Comparison of ENCODE assay signal across 23 mouse cellular contexts in the genomic region with DNA sequence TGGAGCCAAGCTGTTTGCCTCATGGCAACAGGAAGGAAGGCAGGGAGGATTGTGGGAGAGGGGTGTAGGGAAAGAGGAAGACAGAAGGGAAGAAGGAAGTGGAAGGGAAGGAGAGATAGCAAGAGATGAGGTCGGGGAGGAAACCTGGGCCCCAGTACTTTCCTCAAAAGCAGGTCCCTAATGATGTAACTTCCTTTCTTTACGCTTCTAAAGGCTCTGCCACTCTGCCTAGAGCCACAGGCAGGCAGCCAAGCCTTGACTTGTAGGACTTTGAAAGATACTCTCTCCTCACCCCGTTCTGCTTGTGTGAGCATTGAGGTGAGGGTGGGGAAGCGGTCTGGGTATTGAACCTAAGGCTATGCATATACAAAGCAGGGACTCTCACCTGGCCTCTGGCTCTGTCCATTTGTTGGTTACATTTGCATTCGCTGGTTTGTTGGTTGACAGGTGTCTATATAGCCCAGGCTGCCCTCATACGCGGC. TPM values are rescaled to one million over a fixed set of nuclear protein-coding genes. Genes with fewer than 3 reads are reported as not detected.
A peak's percentile ranks its signal among the peaks of the same experiment; 100 is the strongest.
DNase-seq lines count a peak whose midpoint lies in the region; ATAC-seq lines count a peak whose summit lies in the region.
"Had no signal": no experiment of that assay in that cellular context is flagged by ENCODE, and none has a peak within 500 bp of the region (broad histone marks: within the 10 kb centered on the region; RNA-seq: fewer than 3 reads in every experiment).

No protein-coding gene starts in this region.

- H3K36me3 ChIP-seq in heart, embryonic 12.5 days = no peaks in the 10 kb centered on the region
- no peaks in the 10 kb centered on the region for H3K36me3 ChIP-seq in hindbrain, embryonic 12.5 days
- H3K36me3 ChIP-seq: embryonic facial prominence, embryonic 10.5 days; hindbrain, embryonic 15.5 days; liver, embryonic 13.5 days; stomach, embryonic 15.5 days had no signal

- DNase-seq in thymus, postnatal 25 days = peak; percentile 26
- DNase-seq in thymus, postnatal 36 days = no peak
- no peak for DNase-seq in retina, embryonic 14.5 days (ENCODE audit: low spot score)
- DNase-seq: adrenal gland, adult 2 months; cerebellum, adult 9-10 months; gastrocnemius, adult 2 months; heart, adult 18-20 months; kidney, adult 8-10 months; kidney, postnatal 4 days; left cerebral cortex, postnatal 4 days; liver, embryonic 13.5 days; lung, postnatal 10 days; thymus, postnatal 4 days had no signal

- ATAC-seq in activated CD4-positive, CD25-positive, alpha-beta regulatory T cell, adult 4 months = peak; percentile 13
- ATAC-seq in megakaryocyte, adult 5-6 weeks (ENCODE audit: poor library complexity, severe bottlenecking) = peak; percentile 39
- no peak for ATAC-seq in heart, embryonic 12.5 days (ENCODE audit: insufficient number of reproducible peaks, low FRiP score)
- ATAC-seq in hindbrain, embryonic 12.5 days (ENCODE audit: low FRiP score) = no peak
- ATAC-seq: forebrain, embryonic 16.5 days had no signal

- no peak overlapping the region for H3K4me3 ChIP-seq in heart, embryonic 12.5 days
- H3K4me3 ChIP-seq in hindbrain, embryonic 12.5 days = no peak overlapping the region
- H3K4me3 ChIP-seq: embryonic facial prominence, embryonic 10.5 days; erythroblast, embryonic 14.5 days; gastrocnemius, adult 2 months; hindbrain, embryonic 15.5 days; liver, embryonic 13.5 days; stomach, embryonic 15.5 days had no signal

- no peak overlapping the region for H3K4me2 ChIP-seq in heart, embryonic 12.5 days
- H3K4me2 ChIP-seq in hindbrain, embryonic 12.5 days (replicated peaks) = no peak overlapping the region
- H3K4me2 ChIP-seq: hindbrain, embryonic 15.5 days; liver, embryonic 13.5 days; midbrain, embryonic 11.5 days; stomach, embryonic 15.5 days had no signal

- H3K9me3 ChIP-seq in heart, embryonic 12.5 days (replicated peaks) = no peaks in the 10 kb centered on the region
- no peaks in the 10 kb centered on the region for H3K9me3 ChIP-seq in hindbrain, embryonic 12.5 days (replicated peaks)
- H3K9me3 ChIP-seq: embryonic facial prominence, embryonic 10.5 days; hindbrain, embryonic 15.5 days; liver, embryonic 13.5 days; stomach, embryonic 15.5 days had no signal

- no peaks in the 10 kb centered on the region for H3K4me1 ChIP-seq in heart, embryonic 12.5 days (replicated peaks)
- peaks cover 2% of the 10 kb centered on the region; the same call in 1 of the 2 replicates for H3K4me1 ChIP-seq in hindbrain, embryonic 12.5 days
- H3K4me1 ChIP-seq: embryonic facial prominence, embryonic 10.5 days; hindbrain, embryonic 15.5 days; stomach, embryonic 15.5 days had no signal

- no peak overlapping the region for H3K9ac ChIP-seq in heart, embryonic 12.5 days
- H3K9ac ChIP-seq in hindbrain, embryonic 12.5 days = no peak overlapping the region
- H3K9ac ChIP-seq: hindbrain, embryonic 15.5 days; liver, embryonic 13.5 days; stomach, embryonic 15.5 days had no signal

- H3K27me3 ChIP-seq in heart, embryonic 12.5 days (replicated peaks) = no peaks in the 10 kb centered on the region
- no peaks in the 10 kb centered on the region for H3K27me3 ChIP-seq in hindbrain, embryonic 12.5 days
- H3K27me3 ChIP-seq: hindbrain, embryonic 15.5 days; liver, embryonic 13.5 days; stomach, embryonic 15.5 days had no signal

- H3K27ac ChIP-seq in heart, embryonic 12.5 days (ENCODE audit: poor library complexity, severe bottlenecking) = no peak overlapping the region
- H3K27ac ChIP-seq in hindbrain, embryonic 12.5 days = no peak overlapping the region
- H3K27ac ChIP-seq: embryonic facial prominence, embryonic 10.5 days; gastrocnemius, adult 2 months; hindbrain, embryonic 15.5 days; liver, embryonic 13.5 days; stomach, embryonic 15.5 days had no signal

- WGBS in heart, embryonic 12.5 days = 72% methylated on average over 7 of the region's 7 CpGs
- 85% methylated on average over 7 of the region's 7 CpGs for WGBS in hindbrain, embryonic 12.5 days

RNA-seq across cellular contexts. Expression of a gene that starts 10.3 kb away (rescaled TPM):
- 10 to 100 TPM; 37.9 to 40.7 TPM for polyA plus RNA-seq in activated CD4-positive, CD25-positive, alpha-beta regulatory T cell, adult 4 months (2017; shearing (Covaris generic))
- total RNA-seq in megakaryocyte, adult 5-6 weeks (2015) = 59.2 and 61.2 TPM in 2 replicates
- total RNA-seq in megakaryocyte, adult 5-6 weeks (2017) = 223 and 227 TPM in 2 replicates
- 0.60 and 0.81 TPM in 2 replicates for polyA plus RNA-seq in heart, embryonic 12.5 days (2016; fragmentation: Nextera tagmentation; extraction: Ambion mirVana)
- 0.57 and 0.88 TPM in 2 replicates for polyA plus RNA-seq in hindbrain, embryonic 12.5 days (2016; fragmentation: Nextera tagmentation; extraction: Ambion mirVana)

RNA-seq across cellular contexts. Expression of a gene that starts 58.4 kb away (rescaled TPM):
- 10 to 100 TPM; 16.7 to 21.5 TPM for polyA plus RNA-seq in activated CD4-positive, CD25-positive, alpha-beta regulatory T cell, adult 4 months (2017; shearing (Covaris generic))
- 42.7 and 43.2 TPM in 2 replicates for total RNA-seq in megakaryocyte, adult 5-6 weeks (2015)
- total RNA-seq in megakaryocyte, adult 5-6 weeks (2017) = 26.9 and 28.2 TPM in 2 replicates
- polyA plus RNA-seq in heart, embryonic 12.5 days (2016; fragmentation: Nextera tagmentation; extraction: Ambion mirVana) = 178 and 180 TPM in 2 replicates
- polyA plus RNA-seq in hindbrain, embryonic 12.5 days (2016; fragmentation: Nextera tagmentation; extraction: Ambion mirVana) = 345 and 362 TPM in 2 replicates

Comparison
In these comparisons a context has a peak if more than half of its experiments do, and no peak if none do; other contexts are left out.
1. ATAC-seq: peak in activated CD4-positive, CD25-positive, alpha-beta regulatory T cell, adult 4 months (single experiment) and megakaryocyte, adult 5-6 weeks (single experiment); none in heart, embryonic 12.5 days (single experiment) and hindbrain, embryonic 12.5 days (single experiment).
2. RNA of a gene that starts 10.3 kb away (polyA plus RNA-seq): 37.9 to 40.7 TPM in activated CD4-positive, CD25-positive, alpha-beta regulatory T cell, adult 4 months; 0.57 to 0.88 TPM in hindbrain, embryonic 12.5 days and 0.60 to 0.81 TPM in heart, embryonic 12.5 days; every median in the first group is over 10 times any median in the second.